Mouse (Mus musculus) spleen, adult 2 months (tissue): ENCODE measurements at regions not wholly inside any gene's neighbourhood (a gene's known extent, or its start where the extent isn't known, plus 50 kb on each side); places are given as distances from the start of the nearest gene placed in this dataset.

Experiments used
- CTCF ChIP-seq: fragments of 200-500 bp; IDR thresholded peaks from 2 replicates; pipeline ENCODE4 v1.5.1; 2011; ENCODE audit warnings: mild to moderate bottlenecking, inconsistent platforms; ENCODE audit not compliant: insufficient read depth, insufficient read length, insufficient replicate concordance; ENCODE audit errors: extremely low read depth
- POLR2A ChIP-seq: fragments of 200-500 bp; IDR thresholded peaks from 2 replicates; pipeline ENCODE4 v1.6.1; 2011; ENCODE audit warnings: low read depth, low read length, inconsistent platforms

GRCm38 (mm10) chr3:150852107-150852506 lies 585.6 kb upstream of the Adgrl4 start:
- TF ChIP-seq POLR2A (no peak), CTCF (no peak)
